Mouse (Mus musculus) heart, postnatal 0 days (tissue): Measurements from ENCODE around the gene Clpb. TPM values are rescaled to one million over a fixed set of nuclear protein-coding genes. Genes with fewer than 3 reads are reported as not detected.
"Not testable (repeated sequence)": the region's sequence is repeated elsewhere in the genome, so short reads cannot be mapped to it uniquely, and the experiment has no call there.

Source experiments
- ATAC-seq: fragments of 200-750 bp; cut with Nextera tagmentation; 2 replicates; pipeline ENCODE4 v1.8.0; 2017; ENCODE audit warnings: low read depth, moderate number of reproducible peaks, moderate library complexity; ENCODE audit not compliant: insufficient read depth
- DNase-seq: peaks from one replicate; pipeline ENCODE4 v3.0.0-alpha.2; 2016; ENCODE audit warnings: low spot score
- H3K27ac ChIP-seq: fragments of 300-500 bp; sonication (generic); 2 replicates; pipeline ENCODE4 v1.5.1; 2014; ENCODE audit warnings: low read depth, mild to moderate bottlenecking
- H3K27me3 ChIP-seq: fragments of 300-500 bp; sonication (generic); 2 replicates; pipeline ENCODE4 v1.6.1; 2014; ENCODE audit warnings: low read length, mixed read lengths; ENCODE audit not compliant: control insufficient read depth, insufficient read depth
- H3K36me3 ChIP-seq: fragments of 300-500 bp; sonication (generic); replicated peaks from 2 replicates; pipeline ENCODE4 v1.6.1; 2014; ENCODE audit warnings: low read length, mixed read lengths; ENCODE audit not compliant: control insufficient read depth, insufficient read depth
- H3K4me1 ChIP-seq: fragments of 300-500 bp; sonication (generic); 2 replicates; pipeline ENCODE4 v1.6.1; 2014; ENCODE audit warnings: antibody characterized with exemption; ENCODE audit not compliant: control insufficient read depth, insufficient read depth
- H3K4me2 ChIP-seq: fragments of 300-500 bp; sonication (generic); 2 replicates; pipeline ENCODE4 v1.6.1; 2014; ENCODE audit warnings: low read depth, mild to moderate bottlenecking, low read length, moderate library complexity
- H3K4me3 ChIP-seq: fragments of 300-500 bp; sonication (generic); 2 replicates; pipeline ENCODE4 v1.5.1; 2014; ENCODE audit warnings: low read depth, low read length
- H3K9ac ChIP-seq: fragments of 300-500 bp; sonication (generic); replicated peaks from 2 replicates; pipeline ENCODE4 v1.6.1; 2014; ENCODE audit warnings: low read depth, low read length, mixed read lengths
- H3K9me3 ChIP-seq: fragments of 300-500 bp; sonication (generic); replicated peaks from 2 replicates; pipeline ENCODE4 v1.6.1; 2016; ENCODE audit warnings: low read length; ENCODE audit not compliant: control insufficient read depth
- CTCF ChIP-seq: IDR thresholded peaks from 2 replicates; pipeline ENCODE4 v1.5.1; 2016; ENCODE audit warnings: antibody characterized with exemption, control low read depth, low read depth
- EP300 ChIP-seq: IDR thresholded peaks from 2 replicates; pipeline ENCODE4 v1.6.1; 2016; ENCODE audit warnings: antibody characterized with exemption, low read depth
- WGBS: fragments of 180-500 bp; shearing (Covaris S2); extraction: QIAGEN DNeasy Blood & Tissue Kit; methylation state at CpG from one replicate; pipeline ENCODE4 v1.1.7; 2014; 5-methylcytosine and 5-hydroxymethylcytosine counted together
- polyA plus RNA-seq: library from polyadenylated mRNA; unstranded; fragments of >200 nt; fragmentation: Nextera tagmentation; extraction: Ambion mirVana; gene quantifications from 2 replicates; pipeline ENCODE4 v1.2.1, GENCODE M21; 2015
- total RNA-seq: library from RNA; depleted of rRNA; stranded (reverse); fragments of >200 nt; gene quantifications from 2 replicates; pipeline ENCODE4 v1.2.3, GENCODE M21; 2014; ENCODE audit warnings: low replicate concordance

The Clpb gene
- total and polyA plus RNA-seq, 2 experiments from 2014 or later = 47.2 to 84.6 TPM

GRCm38 (mm10) chr7:101620373-101620772 lies 43.1 kb upstream of the Clpb start:
- Histone ChIP-seq H3K9me3 (no peaks in the 10 kb centered on the region), H3K9ac (no peak overlapping the region), H3K27ac (no peak overlapping the region), H3K4me2 (no peak overlapping the region), H3K36me3 (no peaks in the 10 kb centered on the region), H3K4me3 (no peak overlapping the region), H3K4me1 (peaks cover 6% of the 10 kb centered on the region; the same call in 1 of the 2 replicates), H3K27me3 (no peaks in the 10 kb centered on the region)
- 22% methylated on average over 4 of the region's 4 CpGs for WGBS
- DNase-seq (peak; percentile 17), ATAC-seq (no peak)
- no peak for TF ChIP-seq EP300
- peak; percentile 62 for TF ChIP-seq CTCF

GRCm38 (mm10) chr7:101621861-101622260 lies 41.6 kb upstream of the Clpb start:
- not testable (repeated sequence) for H3K4me3 ChIP-seq, H3K36me3 ChIP-seq, DNase-seq, H3K4me1 ChIP-seq, ATAC-seq, H3K9ac ChIP-seq, H3K27me3 ChIP-seq, H3K27ac ChIP-seq, H3K9me3 ChIP-seq, H3K4me2 ChIP-seq
- 75% methylated on average over 4 of the region's 4 CpGs for WGBS

GRCm38 (mm10) chr7:101624283-101624682 lies 39.1 kb upstream of the Clpb start:
- Histone ChIP-seq H3K9me3 (no peaks in the 10 kb centered on the region), H3K4me3 (no peak overlapping the region), H3K36me3 (no peaks in the 10 kb centered on the region), H3K27ac (no peak overlapping the region), H3K9ac (no peak overlapping the region), H3K4me1 (no peaks in the 10 kb centered on the region), H3K4me2 (no peak overlapping the region), H3K27me3 (no peaks in the 10 kb centered on the region)
- ATAC-seq (no peak), DNase-seq (no peak)
- TF ChIP-seq CTCF (no peak), EP300 (no peak)
- 54% methylated on average over 6 of the region's 6 CpGs for WGBS

GRCm38 (mm10) chr7:101627166-101627565 lies 36.3 kb upstream of the Clpb start:
- H3K9ac ChIP-seq, ATAC-seq, H3K4me3 ChIP-seq, H3K27ac ChIP-seq, H3K4me1 ChIP-seq, H3K27me3 ChIP-seq, H3K9me3 ChIP-seq, DNase-seq, H3K4me2 ChIP-seq, H3K36me3 ChIP-seq: not testable (repeated sequence)
- 67% methylated on average over 7 of the region's 7 CpGs for WGBS

- Histone ChIP-seq H3K4me3 (no peak overlapping the region), H3K4me1 (no peaks in the 10 kb centered on the region), H3K27ac (no peak overlapping the region), H3K9me3 (no peaks in the 10 kb centered on the region), H3K27me3 (no peaks in the 10 kb centered on the region), H3K4me2 (no peak overlapping the region), H3K9ac (no peak overlapping the region), H3K36me3 (no peaks in the 10 kb centered on the region)
- DNase-seq (no peak), ATAC-seq (no peak)
- no peak for TF ChIP-seq CTCF
- 52% methylated on average over 2 of the region's 2 CpGs for WGBS
Observed at GRCm38 (mm10) chr7:101628481-101628880, 35.0 kb upstream of the Clpb start.

GRCm38 (mm10) chr7:101633629-101634177 lies 29.7 kb upstream of the Clpb start:
- WGBS = 67% methylated on average over 8 of the region's 8 CpGs
- Histone ChIP-seq H3K36me3 (no peaks in the 10 kb centered on the region), H3K4me1 (no peaks in the 10 kb centered on the region), H3K9ac (no peak overlapping the region), H3K4me3 (no peak overlapping the region), H3K27ac (no peak overlapping the region), H3K9me3 (no peaks in the 10 kb centered on the region), H3K4me2 (no peak overlapping the region), H3K27me3 (no peaks in the 10 kb centered on the region)
- ATAC-seq (no peak), DNase-seq (no peak)
- TF ChIP-seq CTCF = no peak
- no peak for TF ChIP-seq EP300
